ENCODE assay signal across 9 mouse cellular contexts in the genomic region with DNA sequence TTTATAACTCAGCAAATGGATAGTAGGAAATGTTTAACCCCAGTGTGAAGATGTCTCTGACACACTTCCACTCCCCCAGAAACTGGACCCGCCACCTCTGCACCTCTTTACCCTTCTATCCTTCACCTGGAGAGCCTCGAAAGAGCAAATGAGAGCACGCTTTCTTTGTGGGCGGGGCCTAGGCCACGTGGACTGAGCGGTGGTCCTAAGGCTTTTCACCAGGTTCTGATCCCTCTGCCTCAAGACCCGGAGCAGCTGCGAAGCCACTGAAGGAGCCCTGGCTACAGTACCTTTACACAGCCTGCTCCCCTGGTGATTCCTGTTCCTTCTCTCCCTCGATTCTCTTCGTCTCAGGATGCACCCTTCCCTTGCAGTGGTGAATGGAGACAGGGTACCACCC. TPM values are rescaled to one million over a fixed set of nuclear protein-coding genes. Genes with fewer than 3 reads are reported as not detected.
A peak's percentile ranks its signal among the peaks of the same experiment; 100 is the strongest.
DNase-seq lines count a peak whose midpoint lies in the region; ATAC-seq and TF ChIP-seq lines count a peak whose summit lies in the region.
"Had no signal": no experiment of that assay in that cellular context is flagged by ENCODE, and none has a peak within 500 bp of the region (broad histone marks: within the 10 kb centered on the region; RNA-seq: fewer than 3 reads in every experiment).

No protein-coding gene starts in this region.

- no peak for ATAC-seq in intestine, postnatal 0 days
- ATAC-seq in intestine, embryonic 15.5 days = no peak
- no peak for ATAC-seq in forebrain, embryonic 15.5 days (replicated peaks)
- ATAC-seq in midbrain, embryonic 12.5 days (ENCODE audit: low FRiP score, low read depth) = no peak

- DNase-seq in brain, embryonic 14.5 days (ENCODE audit: low read depth) = peak; percentile 35
- DNase-seq in gastrocnemius, postnatal 25 days = no peak
- no peak for DNase-seq in adrenal gland, postnatal 10 days
- DNase-seq in right cerebral cortex, postnatal 36 days (ENCODE audit: low spot score in 2 of 2) = no peak

- WGBS in intestine, postnatal 0 days = 21% methylated on average over 10 of the region's 10 CpGs
- 21% methylated on average over 10 of the region's 10 CpGs for WGBS in intestine, embryonic 15.5 days
- WGBS in forebrain, embryonic 15.5 days = 17% methylated on average over 10 of the region's 10 CpGs
- 18% methylated on average over 10 of the region's 10 CpGs for WGBS in midbrain, embryonic 12.5 days

- H3K9ac ChIP-seq in intestine, postnatal 0 days (ENCODE audit: low read depth, low read length) = no peak overlapping the region
- H3K9ac ChIP-seq in intestine, embryonic 15.5 days = no peak overlapping the region
- peak overlapping the region; percentile 56; the same call in 1 of the 2 replicates for H3K9ac ChIP-seq in forebrain, embryonic 15.5 days (replicated peaks)
- peak overlapping the region; percentile 66; the same call in 1 of the 2 replicates for H3K9ac ChIP-seq in midbrain, embryonic 12.5 days (replicated peaks)

- no peak for TF ChIP-seq CTCF in intestine, postnatal 0 days (IDR thresholded peaks at IDR 0.05; ENCODE audit: low read depth)
- TF ChIP-seq CTCF in brain, embryonic 14.5 days (IDR thresholded peaks at IDR 0.05; ENCODE audit: borderline replicate concordance, extremely low read depth, insufficient read depth, insufficient read length) = no peak

- no peaks in the 10 kb centered on the region for H3K9me3 ChIP-seq in intestine, postnatal 0 days (ENCODE audit: control insufficient read depth)
- H3K9me3 ChIP-seq in intestine, embryonic 15.5 days = no peaks in the 10 kb centered on the region
- no peaks in the 10 kb centered on the region for H3K9me3 ChIP-seq in forebrain, embryonic 15.5 days
- no peaks in the 10 kb centered on the region for H3K9me3 ChIP-seq in midbrain, embryonic 12.5 days

- no peaks in the 10 kb centered on the region for H3K36me3 ChIP-seq in intestine, postnatal 0 days (ENCODE audit: control insufficient read depth, insufficient read depth)
- no peaks in the 10 kb centered on the region for H3K36me3 ChIP-seq in intestine, embryonic 15.5 days
- H3K36me3 ChIP-seq in forebrain, embryonic 15.5 days = peaks cover 6% of the 10 kb centered on the region; the same call in 1 of the 2 replicates
- H3K36me3 ChIP-seq in midbrain, embryonic 12.5 days = peaks cover 38% of the 10 kb centered on the region

- no peak overlapping the region for H3K27ac ChIP-seq in intestine, postnatal 0 days (ENCODE audit: low read depth, low read length)
- H3K27ac ChIP-seq in intestine, embryonic 15.5 days = no peak overlapping the region
- H3K27ac ChIP-seq in forebrain, embryonic 15.5 days (replicated peaks) = no peak overlapping the region; the same call in 1 of the 2 replicates
- H3K27ac ChIP-seq in midbrain, embryonic 12.5 days (replicated peaks) = no peak overlapping the region

- H3K4me3 ChIP-seq in intestine, postnatal 0 days (ENCODE audit: low read depth, low read length) = peak overlapping the region; percentile 28
- no peak overlapping the region for H3K4me3 ChIP-seq in intestine, embryonic 15.5 days (replicated peaks)
- peak overlapping the region; percentile 78 for H3K4me3 ChIP-seq in forebrain, embryonic 15.5 days
- peak overlapping the region; percentile 82 for H3K4me3 ChIP-seq in midbrain, embryonic 12.5 days
- H3K4me3 ChIP-seq: erythroblast, embryonic 14.5 days had no signal

- peaks cover 3% of the 10 kb centered on the region; the same call in 1 of the 2 replicates for H3K4me1 ChIP-seq in intestine, postnatal 0 days (replicated peaks; ENCODE audit: control insufficient read depth, insufficient read depth, low read length)
- H3K4me1 ChIP-seq in intestine, embryonic 15.5 days (replicated peaks) = peaks cover 29% of the 10 kb centered on the region
- peaks cover 44% of the 10 kb centered on the region for H3K4me1 ChIP-seq in forebrain, embryonic 15.5 days
- H3K4me1 ChIP-seq in midbrain, embryonic 12.5 days = peaks cover 43% of the 10 kb centered on the region

- peaks cover 52% of the 10 kb centered on the region for H3K27me3 ChIP-seq in intestine, postnatal 0 days (replicated peaks; ENCODE audit: control insufficient read depth, insufficient read depth, low read length)
- H3K27me3 ChIP-seq in intestine, embryonic 15.5 days (replicated peaks) = peaks cover 59% of the 10 kb centered on the region
- H3K27me3 ChIP-seq in forebrain, embryonic 15.5 days = no peaks in the 10 kb centered on the region
- peaks cover 15% of the 10 kb centered on the region for H3K27me3 ChIP-seq in midbrain, embryonic 12.5 days

- TF ChIP-seq POLR2A in brain, embryonic 14.5 days (IDR thresholded peaks at IDR 0.05; ENCODE audit: borderline replicate concordance, extremely low read depth, insufficient read depth, insufficient read length, poor library complexity, severe bottlenecking) = no peak

- peak overlapping the region; percentile 58; the same call in 1 of the 2 replicates for H3K4me2 ChIP-seq in intestine, postnatal 0 days (replicated peaks; ENCODE audit: low read depth)
- H3K4me2 ChIP-seq in intestine, embryonic 15.5 days (replicated peaks) = no peak overlapping the region
- H3K4me2 ChIP-seq in forebrain, embryonic 15.5 days (replicated peaks) = peak overlapping the region; percentile 84
- H3K4me2 ChIP-seq in midbrain, embryonic 12.5 days (replicated peaks) = peak overlapping the region; percentile 78

RNA-seq across cellular contexts. Expression of a gene that starts 2.0 kb away (rescaled TPM):
- polyA plus RNA-seq in intestine, postnatal 0 days (2015; fragmentation: Nextera tagmentation; extraction: Ambion mirVana) = 1.6 and 1.9 TPM in 2 replicates
- polyA plus RNA-seq in intestine, embryonic 15.5 days (2015; fragmentation: Nextera tagmentation; extraction: Ambion mirVana) = 5.8 and 6.0 TPM in 2 replicates
- 61.9 and 75.4 TPM in 2 replicates for polyA plus RNA-seq in brain, embryonic 14.5 days (2012; rRNA removed)
- polyA plus RNA-seq in forebrain, embryonic 15.5 days (2015; fragmentation: Nextera tagmentation; extraction: Ambion mirVana) = 42.8 and 42.9 TPM in 2 replicates
- polyA plus RNA-seq in midbrain, embryonic 12.5 days (2016; fragmentation: Nextera tagmentation; extraction: Ambion mirVana) = 45.7 and 50.2 TPM in 2 replicates
- total RNA-seq in gastrocnemius, postnatal 25 days (2021) = 1 to 10 TPM in 1 of 2 experiments, under 1 TPM in 1; 0.67 to 2.1 TPM
- total RNA-seq in adrenal gland, postnatal 10 days (2021) = 1 to 10 TPM; 5.1 to 7.3 TPM
- polyA plus RNA-seq: erythroblast, embryonic 14.5 days had no signal

RNA-seq across cellular contexts. Expression of a gene that starts 7.0 kb away (rescaled TPM):
- 2.3 and 2.7 TPM in 2 replicates for polyA plus RNA-seq in intestine, postnatal 0 days (2015; fragmentation: Nextera tagmentation; extraction: Ambion mirVana)
- 3.6 and 4.2 TPM in 2 replicates for polyA plus RNA-seq in intestine, embryonic 15.5 days (2015; fragmentation: Nextera tagmentation; extraction: Ambion mirVana)
- polyA plus RNA-seq in brain, embryonic 14.5 days (2012; rRNA removed) = 12.8 and 15.5 TPM in 2 replicates
- 5.5 and 5.8 TPM in 2 replicates for polyA plus RNA-seq in forebrain, embryonic 15.5 days (2015; fragmentation: Nextera tagmentation; extraction: Ambion mirVana)
- polyA plus RNA-seq in midbrain, embryonic 12.5 days (2016; fragmentation: Nextera tagmentation; extraction: Ambion mirVana) = 14.5 and 20.1 TPM in 2 replicates
- 100 to 1,000 TPM; 140 to 157 TPM for total RNA-seq in gastrocnemius, postnatal 25 days (2021)
- 10 to 100 TPM; 10.1 to 19.3 TPM for total RNA-seq in adrenal gland, postnatal 10 days (2021)

RNA-seq across cellular contexts. Expression of a gene that starts 19.0 kb away (rescaled TPM):
- 7.6 and 8.6 TPM in 2 replicates for polyA plus RNA-seq in intestine, postnatal 0 days (2015; fragmentation: Nextera tagmentation; extraction: Ambion mirVana)
- polyA plus RNA-seq in intestine, embryonic 15.5 days (2015; fragmentation: Nextera tagmentation; extraction: Ambion mirVana) = 20.3 and 20.8 TPM in 2 replicates
- polyA plus RNA-seq in brain, embryonic 14.5 days (2012; rRNA removed) = 33.1 and 58.3 TPM in 2 replicates
- 31.5 and 38.6 TPM in 2 replicates for polyA plus RNA-seq in forebrain, embryonic 15.5 days (2015; fragmentation: Nextera tagmentation; extraction: Ambion mirVana)
- 20.3 and 25.1 TPM in 2 replicates for polyA plus RNA-seq in midbrain, embryonic 12.5 days (2016; fragmentation: Nextera tagmentation; extraction: Ambion mirVana)
- 1 to 10 TPM; 5.3 to 6.5 TPM for total RNA-seq in gastrocnemius, postnatal 25 days (2021)
- 10 to 100 TPM; 10.5 to 17.8 TPM for total RNA-seq in adrenal gland, postnatal 10 days (2021)

RNA-seq across cellular contexts. Expression of a gene that starts 24.5 kb away (rescaled TPM):
- polyA plus RNA-seq in intestine, postnatal 0 days (2015; fragmentation: Nextera tagmentation; extraction: Ambion mirVana) = 3.6 and 4.2 TPM in 2 replicates
- polyA plus RNA-seq in intestine, embryonic 15.5 days (2015; fragmentation: Nextera tagmentation; extraction: Ambion mirVana) = 10.5 and 12.6 TPM in 2 replicates
- 45.9 and 50.3 TPM in 2 replicates for polyA plus RNA-seq in brain, embryonic 14.5 days (2012; rRNA removed)
- 17.5 and 17.7 TPM in 2 replicates for polyA plus RNA-seq in forebrain, embryonic 15.5 days (2015; fragmentation: Nextera tagmentation; extraction: Ambion mirVana)
- 25.0 and 25.1 TPM in 2 replicates for polyA plus RNA-seq in midbrain, embryonic 12.5 days (2016; fragmentation: Nextera tagmentation; extraction: Ambion mirVana)
- 1 to 10 TPM; 6.5 to 8.4 TPM for total RNA-seq in gastrocnemius, postnatal 25 days (2021)
- total RNA-seq in adrenal gland, postnatal 10 days (2021) = 10 to 100 TPM; 13.5 to 18.6 TPM

RNA-seq across cellular contexts. Expression of a gene that starts 33.1 kb away (rescaled TPM):
- polyA plus RNA-seq in intestine, postnatal 0 days (2015; fragmentation: Nextera tagmentation; extraction: Ambion mirVana) = 71.5 and 74.0 TPM in 2 replicates
- polyA plus RNA-seq in intestine, embryonic 15.5 days (2015; fragmentation: Nextera tagmentation; extraction: Ambion mirVana) = 107 and 118 TPM in 2 replicates
- polyA plus RNA-seq in brain, embryonic 14.5 days (2012; rRNA removed) = 194 and 213 TPM in 2 replicates
- 113 and 118 TPM in 2 replicates for polyA plus RNA-seq in forebrain, embryonic 15.5 days (2015; fragmentation: Nextera tagmentation; extraction: Ambion mirVana)
- polyA plus RNA-seq in midbrain, embryonic 12.5 days (2016; fragmentation: Nextera tagmentation; extraction: Ambion mirVana) = 164 and 170 TPM in 2 replicates
- total RNA-seq in gastrocnemius, postnatal 25 days (2021) = 10 to 100 TPM in 1 of 2 experiments, 1 to 10 TPM in 1; 8.5 to 11.9 TPM
- 100 to 1,000 TPM in 1 of 2 experiments, 10 to 100 TPM in 1; 96.8 to 105 TPM for total RNA-seq in adrenal gland, postnatal 10 days (2021)

Comparison
In these comparisons a context has a peak if more than half of its experiments do, and no peak if none do; other contexts are left out.
1. H3K9ac ChIP-seq: peak in forebrain, embryonic 15.5 days (single experiment) and midbrain, embryonic 12.5 days (single experiment); none in intestine, postnatal 0 days (single experiment) and intestine, embryonic 15.5 days (single experiment).